Mouse (Mus musculus) bone marrow, adult 2 months (tissue): ENCODE measurements around the gene Olfr55. TPM values are rescaled to one million over a fixed set of nuclear protein-coding genes. Genes with fewer than 3 reads are reported as not detected.
"Not testable (repeated sequence)": the region's sequence is repeated elsewhere in the genome, so short reads cannot be mapped to it uniquely, and the experiment has no call there.

ENCODE experiments used
- H3K27ac ChIP-seq: fragments of 200-500 bp; 2 replicates; pipeline ENCODE4 v1.5.1; 2012; ENCODE audit warnings: low read depth, mild to moderate bottlenecking, control low read depth, inconsistent platforms, low read length; ENCODE audit not compliant: control insufficient read depth, poor library complexity, insufficient read depth
- H3K4me1 ChIP-seq: fragments of 200-500 bp; 2 replicates; pipeline ENCODE4 v1.6.1; 2011; ENCODE audit warnings: low read length; ENCODE audit not compliant: control insufficient read depth, insufficient read depth
- H3K4me3 ChIP-seq: fragments of 200-500 bp; replicated peaks from 2 replicates; pipeline ENCODE3; 2011; ENCODE audit warnings: mild to moderate bottlenecking, low read depth, low read length, control low read depth; ENCODE audit not compliant: control insufficient read depth
- CTCF ChIP-seq: fragments of 200-500 bp; IDR thresholded peaks from 2 replicates; pipeline ENCODE4 v1.5.1; 2011; ENCODE audit warnings: low read length, control low read depth; ENCODE audit not compliant: control insufficient read depth, insufficient read depth
- POLR2A ChIP-seq: fragments of 200-500 bp; IDR thresholded peaks from 2 replicates; pipeline ENCODE4 v1.6.1; 2011; ENCODE audit warnings: low read depth, mild to moderate bottlenecking, control low read depth, low read length, borderline replicate concordance; ENCODE audit not compliant: control insufficient read depth
- WGBS: fragments of 180-500 bp; shearing (Covaris S2); methylation state at CpG from one replicate; pipeline ENCODE4 v1.1.7; 2018; 5-methylcytosine and 5-hydroxymethylcytosine counted together
- polyA plus RNA-seq: library from polyadenylated mRNA; stranded (reverse); fragments of >200 nt; gene quantifications from 2 replicates; pipeline ENCODE4 v1.2.4, GENCODE M21; 2011; ENCODE audit warnings: low replicate concordance; ENCODE audit not compliant: missing spikeins, insufficient read depth, insufficient read length

The Olfr55 gene
- 0.42 TPM in 1 of 2 replicates, not detected in the other for polyA plus RNA-seq

GRCm38 (mm10) chr17:33168147-33168546 is at the start of gene Olfr55:
Olfr55 (plus strand) TSS chr17:33168447.
- not testable (repeated sequence) for H3K4me1 ChIP-seq, H3K27ac ChIP-seq, H3K4me3 ChIP-seq
- WGBS: 71% methylated on average over 1 of the region's 1 CpGs

GRCm38 (mm10) chr17:33124546-33124945 is 43.7 kb upstream of the Olfr55 start:
- TF ChIP-seq POLR2A: no peak
- TF ChIP-seq CTCF: no peak
- H3K27ac ChIP-seq: no peak overlapping the region
- H3K4me1 ChIP-seq: no peaks in the 10 kb centered on the region
- no peak overlapping the region for H3K4me3 ChIP-seq

DNA sequence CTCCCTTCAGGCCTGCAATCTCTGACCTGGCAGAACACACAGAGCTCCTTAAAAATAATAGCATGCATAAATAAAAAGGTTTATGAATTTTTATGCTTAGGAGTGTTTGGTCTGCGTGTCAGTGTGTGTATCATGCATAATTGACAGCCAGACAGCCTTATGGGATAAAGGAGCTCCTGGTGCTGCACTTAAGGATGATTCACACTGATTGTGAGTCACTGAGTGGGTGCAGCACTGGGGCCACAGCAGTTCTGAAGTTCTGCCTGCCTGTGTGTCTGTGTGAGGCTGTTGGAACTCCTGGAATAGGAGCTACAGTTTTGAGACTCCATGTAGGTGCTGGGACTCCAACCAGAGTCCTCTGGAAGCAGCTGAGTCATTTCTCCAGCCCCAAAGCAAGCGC is 42.0 kb upstream of the Olfr55 start:
- Histone ChIP-seq H3K27ac (no peak overlapping the region), H3K4me3 (no peak overlapping the region), H3K4me1 (no peaks in the 10 kb centered on the region)
- TF ChIP-seq CTCF: no peak
- no peak for TF ChIP-seq POLR2A
- 50% methylated on average over 2 of the region's 2 CpGs for WGBS

- WGBS: 76% methylated on average over 18 of the region's 18 CpGs
- Histone ChIP-seq H3K4me3 (no peak within 1 kb of the TSS), H3K4me1 (no peaks in the 10 kb centered on the region), H3K27ac (no peak within 1 kb of the TSS)
- TF ChIP-seq CTCF (no peak), POLR2A (no peak)
Observed at GRCm38 (mm10) chr17:33139261-33139820, 28.9 kb upstream of the Olfr55 start, which contains the start of gene Morc2b. Morc2b (minus strand) TSS chr17:33139683.

- no CpG with 5 or more reads among the region's 2 CpGs for WGBS
- H3K4me3 ChIP-seq, H3K4me1 ChIP-seq, H3K27ac ChIP-seq: not testable (repeated sequence)
Observed at GRCm38 (mm10) chr17:33191002-33191401, 22.8 kb downstream of the Olfr55 start, which contains the start of gene Olfr239. Olfr239 (plus strand) TSS chr17:33191302.

DNA sequence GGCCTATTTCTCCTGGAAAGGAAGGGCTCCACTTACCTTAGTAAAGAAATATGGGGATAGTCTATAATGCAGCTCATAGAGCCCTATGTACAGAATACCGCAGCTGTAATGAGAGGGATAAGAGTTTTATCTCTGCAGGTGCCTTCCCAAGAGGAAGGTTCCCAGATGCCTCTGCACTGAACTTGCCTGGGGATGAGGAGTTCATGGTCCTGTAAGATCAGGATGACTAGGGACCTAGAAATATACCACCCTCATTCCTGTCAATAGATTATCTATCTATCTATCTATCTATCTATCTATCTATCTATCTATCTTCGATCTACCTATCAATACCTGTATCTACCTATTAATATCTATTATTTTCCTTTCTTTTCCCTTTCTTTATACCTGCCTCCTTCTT is 53.3 kb downstream of the Olfr55 start, which contains the start of gene Olfr1564:
Gene Olfr1564 (minus strand): TSS at position 101 of the 400 bp plus-strand sequence.
- TF ChIP-seq CTCF (no peak), POLR2A (no peak)
- 67% methylated on average over 2 of the region's 2 CpGs for WGBS
- Histone ChIP-seq H3K4me1 (no peaks in the 10 kb centered on the region), H3K27ac (no peak within 1 kb of the TSS), H3K4me3 (no peak within 1 kb of the TSS)

Other genes with a start within 250 kb of the Olfr55 start
- gene Cyp4f13, start 221.0 kb upstream of the Olfr55 start, polyA plus RNA-seq: 43.1 and 46.3 TPM in 2 replicates
- gene Zfp472, start 202.6 kb upstream of the Olfr55 start, polyA plus RNA-seq: 3.8 and 13.6 TPM in 2 replicates
- gene Zfp952, start 175.3 kb upstream of the Olfr55 start, polyA plus RNA-seq: 3.8 and 5.8 TPM in 2 replicates
- gene Zfp763, start 135.0 kb upstream of the Olfr55 start, polyA plus RNA-seq: 1.8 and 4.5 TPM in 2 replicates
- not detected in 2 replicates for gene 4921501E09Rik, start 100.4 kb upstream of the Olfr55 start, polyA plus RNA-seq
- gene Zfp563, start 79.1 kb upstream of the Olfr55 start, polyA plus RNA-seq: 1.5 and 2.6 TPM in 2 replicates
- not detected in 2 replicates for gene Morc2b, start 28.8 kb upstream of the Olfr55 start, polyA plus RNA-seq
- not detected in 2 replicates for gene Olfr239, start 22.9 kb downstream of the Olfr55 start, polyA plus RNA-seq
- gene Olfr1564, start 53.2 kb downstream of the Olfr55 start, polyA plus RNA-seq: 0.27 and 0.38 TPM in 2 replicates
- 1.2 and 5.3 TPM in 2 replicates for gene Zfp955a, start 86.7 kb downstream of the Olfr55 start, polyA plus RNA-seq
- not detected in 2 replicates for gene Olfr63, start 96.2 kb downstream of the Olfr55 start, polyA plus RNA-seq
- 3.2 and 3.6 TPM in 2 replicates for gene Zfp955b, start 121.1 kb downstream of the Olfr55 start, polyA plus RNA-seq
- 1.4 and 5.1 TPM in 2 replicates for gene Zfp81, start 190.4 kb downstream of the Olfr55 start, polyA plus RNA-seq
- 9.0 and 13.9 TPM in 2 replicates for gene Zfp101, start 226.2 kb downstream of the Olfr55 start, polyA plus RNA-seq